Mouse (Mus musculus): ENCODE results near the gene Actl6b.
"Not testable (repeated sequence)": the region's sequence is repeated elsewhere in the genome, so short reads cannot be mapped to it uniquely, and the experiment has no call there.

The Actl6b gene

DNA sequence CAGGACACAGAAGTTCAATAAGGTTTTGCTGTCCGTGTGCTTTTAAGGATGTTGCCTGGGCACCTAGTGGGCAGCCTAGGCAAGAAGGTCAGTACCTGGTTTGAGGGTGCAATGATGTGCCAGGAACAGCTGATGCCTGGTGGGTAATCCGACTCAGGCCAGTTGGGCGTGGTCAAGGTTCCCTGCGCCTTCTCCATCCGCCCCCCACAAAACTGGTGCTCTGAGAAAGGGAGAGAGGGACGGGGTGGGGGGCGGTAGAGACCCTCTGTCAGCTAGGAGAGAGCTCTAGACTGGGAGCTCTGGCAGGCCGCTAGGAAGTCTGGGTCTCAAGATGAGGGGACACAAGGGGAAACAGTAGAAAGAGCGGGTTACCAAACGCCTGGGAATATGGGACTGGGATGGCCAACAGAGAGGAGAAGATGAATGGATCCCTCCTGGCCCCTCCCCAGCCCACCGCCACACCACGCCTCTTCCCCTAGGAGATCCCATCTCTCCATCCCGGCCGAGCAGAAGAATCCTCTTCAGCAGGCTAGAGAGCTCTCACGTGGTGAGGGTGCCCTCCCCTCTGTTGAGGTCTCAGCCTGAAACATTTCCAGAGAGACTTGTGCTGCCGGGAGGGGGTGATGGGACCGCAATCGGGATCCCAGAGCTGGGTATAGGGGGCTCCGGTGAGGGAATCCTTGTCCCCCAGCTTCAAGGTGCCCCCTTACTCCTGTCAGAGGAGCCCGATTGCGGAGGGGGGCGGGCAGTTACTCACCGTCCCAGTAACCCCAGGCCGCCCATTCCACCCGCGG is 54.7 kb downstream of the Actl6b start:
- DNase-seq = no peak

DNA sequence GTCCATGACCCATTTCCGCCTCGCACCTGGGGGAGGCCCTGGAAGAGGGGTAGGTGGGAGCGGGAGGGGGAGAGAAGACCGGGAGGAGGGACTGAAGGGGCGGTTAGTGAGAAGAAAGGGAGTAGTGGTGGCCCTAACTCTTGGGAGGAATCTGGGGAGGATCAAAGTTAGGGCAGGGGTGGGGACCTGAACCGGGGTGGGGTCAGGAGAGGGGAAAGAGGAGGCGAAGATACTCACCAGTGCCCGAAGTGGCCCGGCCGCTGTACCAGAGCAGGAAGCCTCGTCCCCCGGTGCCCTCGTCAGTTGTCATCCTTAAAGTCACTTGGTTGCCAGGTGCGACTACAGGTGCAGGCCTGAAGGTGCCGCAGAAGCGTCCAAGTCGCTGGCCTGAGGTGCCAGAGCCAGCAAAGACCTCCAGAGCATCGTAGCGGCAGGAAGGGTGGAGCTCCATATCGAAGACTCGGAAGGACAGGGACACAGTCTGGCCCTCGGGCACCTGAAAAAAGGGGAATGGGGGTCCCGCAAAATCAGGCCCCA is 55.4 kb downstream of the Actl6b start:
- DNase-seq = no peak

DNA sequence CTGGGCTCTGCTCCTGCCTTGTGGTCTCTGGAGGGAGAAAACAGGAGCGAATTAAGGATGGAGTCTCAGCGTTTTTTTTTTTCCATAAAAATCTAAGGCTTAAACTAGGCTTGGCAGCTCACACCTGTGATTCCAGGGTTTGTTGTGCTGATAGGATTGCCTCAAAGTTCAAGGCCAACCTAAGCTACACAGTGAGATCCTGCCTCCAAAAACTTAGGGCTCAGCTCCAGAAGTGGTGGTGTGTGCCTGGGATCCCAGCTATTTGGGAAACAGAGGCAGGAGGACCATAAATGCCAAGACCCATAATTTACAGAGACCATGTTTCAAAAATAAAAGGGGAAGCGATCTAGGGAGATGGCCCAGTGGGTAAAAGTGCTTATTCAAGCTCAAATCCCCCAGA is 56.0 kb downstream of the Actl6b start:
- DNase-seq = no peak

DNA sequence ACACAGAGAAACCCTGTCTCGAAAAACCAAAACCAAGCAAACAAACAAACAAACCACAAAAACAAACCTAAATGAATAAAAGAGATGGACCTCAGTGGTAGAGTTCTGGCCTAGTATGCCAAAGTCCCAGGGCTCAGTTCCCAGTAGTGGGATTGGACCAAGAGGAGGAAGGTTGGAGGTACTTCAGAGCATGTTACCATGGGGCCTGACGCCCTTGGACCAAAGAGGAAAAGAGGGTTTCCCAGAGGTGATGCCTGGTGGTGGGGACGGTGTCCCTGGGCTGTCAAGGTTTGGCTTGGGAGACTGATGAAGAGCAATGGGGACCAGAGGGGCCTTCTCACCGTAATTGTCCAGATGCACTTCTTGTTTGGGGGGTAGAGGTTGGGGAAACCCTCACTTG is 56.7 kb downstream of the Actl6b start:
- no peak for DNase-seq

DNA sequence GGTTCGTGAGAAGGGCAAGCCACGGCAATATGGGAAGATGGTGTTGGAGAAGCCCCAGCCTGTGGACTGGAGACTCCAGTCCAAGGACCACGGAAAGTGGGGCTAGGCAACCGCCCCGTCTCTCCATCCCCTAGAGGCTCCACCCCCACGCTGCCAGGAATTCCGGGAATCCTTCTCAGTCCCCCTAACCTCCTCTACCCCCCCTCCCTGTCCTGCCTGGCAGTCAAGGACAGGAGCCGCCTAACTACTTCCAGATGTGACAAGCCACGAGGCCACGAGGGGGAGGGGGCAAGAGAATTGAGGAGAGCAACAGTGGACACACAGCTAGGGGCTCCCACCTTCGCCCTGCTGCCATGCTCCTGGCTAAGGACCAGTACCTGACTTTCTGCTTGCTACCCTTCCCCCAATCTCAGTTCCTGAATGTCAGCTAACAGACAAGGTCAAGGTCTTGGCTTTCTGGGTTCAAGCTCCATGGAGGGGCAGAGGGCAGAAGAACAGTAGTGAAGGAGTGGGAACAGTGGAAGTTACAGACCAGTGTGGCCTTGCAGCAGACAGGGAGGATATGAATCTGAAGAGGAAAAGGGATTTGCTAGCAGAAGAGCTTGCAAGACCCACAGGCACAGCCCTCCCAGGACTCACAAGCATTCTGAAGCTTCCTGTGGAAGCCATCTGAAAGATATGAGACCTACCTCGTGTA is 57.4 kb downstream of the Actl6b start:
- DNase-seq = peak; percentile 79

DNA sequence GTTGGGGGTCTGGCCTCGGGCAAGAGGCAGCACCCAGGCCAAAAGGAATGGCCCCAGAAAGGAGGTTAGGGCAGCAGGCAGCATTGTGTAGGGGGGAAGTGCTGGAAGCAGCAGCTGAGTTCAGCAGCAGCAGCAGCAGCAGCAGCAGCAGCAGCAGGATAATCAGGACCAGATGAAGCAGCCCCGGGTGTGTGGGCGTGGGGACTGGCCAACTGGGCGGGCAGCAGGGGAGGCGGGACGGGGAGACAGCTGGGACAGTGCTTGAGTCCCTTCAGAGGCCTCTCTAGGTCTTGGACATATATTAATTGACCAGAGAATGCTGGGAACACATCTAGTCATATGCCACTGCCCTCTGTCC is 57.9 kb downstream of the Actl6b start:
- DNase-seq = peak; percentile 44

DNA sequence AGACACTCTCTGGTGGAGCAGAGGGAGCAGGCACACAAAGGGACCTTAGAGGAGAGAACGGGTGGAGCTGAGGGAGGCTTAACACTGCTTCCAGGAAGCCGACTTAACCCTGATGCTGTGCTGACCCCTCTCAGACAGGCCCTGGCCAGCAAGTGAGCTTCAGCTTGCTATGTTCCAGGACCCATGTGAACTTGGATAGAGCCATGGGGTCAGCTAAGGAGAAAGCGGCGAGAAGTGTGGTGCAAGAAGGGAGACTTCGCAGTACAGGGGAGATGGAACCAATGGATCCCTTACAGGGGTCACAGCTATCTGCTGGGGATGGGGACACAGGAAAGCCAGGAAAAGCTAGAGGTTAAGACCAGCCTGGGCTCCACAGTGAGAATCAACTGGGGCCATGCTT is 59.8 kb downstream of the Actl6b start:
- no peak for DNase-seq

DNA sequence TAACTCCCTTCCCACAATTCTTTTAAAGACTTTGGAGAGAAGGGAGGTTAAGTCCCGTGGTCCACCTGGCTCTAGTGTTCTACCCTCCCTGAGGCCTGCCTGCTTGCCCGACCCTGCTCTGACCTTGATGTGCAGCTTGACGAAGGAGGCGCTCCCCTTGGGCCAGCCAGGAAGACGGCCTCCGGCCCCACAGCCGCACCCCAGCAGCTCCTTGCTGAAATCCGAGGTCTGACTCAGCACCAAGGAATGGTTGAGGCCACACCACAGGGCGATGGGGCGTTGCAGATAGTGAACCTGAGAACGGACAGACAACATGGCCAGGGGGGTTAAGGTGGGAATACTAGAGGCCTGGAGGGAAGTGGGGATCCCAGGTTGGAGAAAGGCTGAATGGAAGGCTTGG is 60.2 kb downstream of the Actl6b start, which contains the start of gene Pcolce:
TSS of gene Pcolce (minus strand) at position 235 of the 400 bp plus-strand sequence.
- peak; percentile 23 for DNase-seq

DNA sequence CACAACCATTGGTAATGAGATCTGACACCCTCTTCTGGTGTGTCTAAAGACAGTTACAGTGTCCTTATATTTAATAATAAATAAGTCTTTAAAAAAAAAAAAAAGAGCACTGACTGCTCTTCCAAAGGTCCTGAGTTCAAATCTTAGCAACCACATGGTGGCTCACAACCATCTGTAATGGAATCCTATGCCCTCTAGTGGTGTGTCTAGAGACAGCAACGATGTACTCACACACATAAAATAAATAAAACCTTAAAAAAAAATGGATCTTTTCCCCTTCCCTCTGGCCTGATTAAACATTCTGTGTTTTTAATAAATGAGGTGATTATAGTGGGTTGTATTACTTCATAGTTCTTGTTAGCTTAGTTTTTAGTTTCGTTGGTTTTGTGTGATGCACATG is 61.6 kb downstream of the Actl6b start:
- not testable (repeated sequence) for DNase-seq

DNA sequence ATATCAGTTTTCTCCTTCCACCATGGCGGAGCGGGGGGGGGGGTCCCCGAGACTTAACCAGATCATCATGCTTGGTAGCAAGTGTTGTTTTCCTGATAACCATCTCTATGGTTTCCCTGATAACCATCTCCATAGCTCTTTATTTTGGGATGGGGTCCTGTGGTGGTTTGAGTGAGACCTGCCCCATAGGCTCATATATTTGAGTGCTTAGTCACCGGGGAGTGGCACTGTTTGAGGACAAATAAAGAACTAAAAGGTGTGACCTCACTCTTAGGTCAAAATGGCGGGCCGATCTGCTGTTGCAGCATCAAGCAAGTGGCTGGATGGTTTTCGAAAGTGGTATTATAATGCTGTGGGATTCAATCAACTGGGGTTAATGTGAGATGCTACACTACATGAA is 62.0 kb downstream of the Actl6b start:
- no peak for DNase-seq
